Mouse (Mus musculus): ENCODE data around the gene Pfdn2. TPM values are rescaled to one million over a fixed set of nuclear protein-coding genes. Genes with fewer than 3 reads are reported as not detected.

The Pfdn2 gene
- polyA plus RNA-seq, 1 experiment from 2014 or later = 104 TPM

DNA sequence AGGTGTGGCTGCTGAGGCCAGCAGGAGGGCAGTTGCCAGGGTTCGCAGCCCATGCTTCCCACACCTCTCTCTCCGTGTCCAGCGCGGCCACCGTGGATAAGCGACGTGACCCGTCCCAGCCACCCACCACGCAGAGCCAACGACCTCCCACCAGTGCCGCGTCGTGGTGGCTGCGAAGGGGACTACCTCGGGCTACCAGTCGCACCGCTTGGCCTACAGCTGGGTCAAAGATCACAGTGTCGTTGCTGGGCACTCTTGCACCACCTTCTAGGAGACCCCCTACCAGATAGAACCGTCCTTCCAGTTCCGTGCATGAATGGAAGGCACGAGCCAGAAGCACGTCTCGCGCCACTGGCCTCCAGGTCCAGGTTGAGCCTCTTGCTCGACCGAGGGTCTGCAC, 14.8 kb downstream of the Pfdn2 start:
- H3K4me2 ChIP-seq (replicated peaks) = peak overlapping the region; percentile 76
- 0 out of 2 replicates have a peak, but pooled peaks cover 3% of the 10 kb centered on the region for H3K9me3 ChIP-seq
- 9% methylated on average over 26 of the region's 26 CpGs for WGBS
- H3K36me3 ChIP-seq = peaks cover 14% of the 10 kb centered on the region; the same call in 1 of the 2 replicates
- H3K27me3 ChIP-seq (replicated peaks) = no peaks in the 10 kb centered on the region
- peak overlapping the region; percentile 43 for H3K4me3 ChIP-seq (replicated peaks)
- H3K27ac ChIP-seq = no peak overlapping the region
- ATAC-seq = peak; percentile 56
- peaks cover 8% of the 10 kb centered on the region for H3K4me1 ChIP-seq (replicated peaks)
- H3K9ac ChIP-seq = peak overlapping the region; percentile 48

DNA sequence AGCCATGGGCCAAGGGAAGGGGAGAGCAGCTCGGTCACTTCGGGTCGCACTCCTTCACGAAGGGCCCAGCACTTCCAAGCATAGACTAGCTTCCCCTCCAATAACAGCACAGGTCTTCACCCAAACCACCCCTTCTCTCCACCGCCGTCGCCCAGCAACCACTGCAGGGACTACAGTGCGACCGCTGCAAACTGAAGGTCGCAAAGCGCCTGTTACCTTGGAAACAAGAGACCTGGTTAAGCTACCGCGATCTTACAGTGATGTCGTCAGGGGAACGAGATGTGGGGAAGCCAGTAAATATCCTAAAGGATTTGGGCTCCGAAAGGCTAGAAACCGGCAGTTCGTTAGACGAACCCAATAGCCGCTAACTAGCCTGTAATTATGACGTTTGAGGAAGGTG, 15.2 kb downstream of the Pfdn2 start, which contains the start of gene Klhdc9:
Klhdc9 (minus strand) TSS at position 143 of the 400 bp plus-strand sequence.
- Histone ChIP-seq H3K4me3 (replicated peaks) (peak within 1 kb of the TSS; percentile 43), H3K36me3 (peaks cover 14% of the 10 kb centered on the region; the same call in 1 of the 2 replicates), H3K27ac (no peak within 1 kb of the TSS), H3K9me3 (0 out of 2 replicates have a peak, but pooled peaks cover 3% of the 10 kb centered on the region), H3K4me2 (replicated peaks) (peak within 1 kb of the TSS; percentile 76), H3K4me1 (replicated peaks) (peaks cover 8% of the 10 kb centered on the region), H3K27me3 (replicated peaks) (no peaks in the 10 kb centered on the region), H3K9ac (peak within 1 kb of the TSS; percentile 48)
- peak; percentile 96 for ATAC-seq
- WGBS = 1% methylated on average over 21 of the region's 21 CpGs

DNA sequence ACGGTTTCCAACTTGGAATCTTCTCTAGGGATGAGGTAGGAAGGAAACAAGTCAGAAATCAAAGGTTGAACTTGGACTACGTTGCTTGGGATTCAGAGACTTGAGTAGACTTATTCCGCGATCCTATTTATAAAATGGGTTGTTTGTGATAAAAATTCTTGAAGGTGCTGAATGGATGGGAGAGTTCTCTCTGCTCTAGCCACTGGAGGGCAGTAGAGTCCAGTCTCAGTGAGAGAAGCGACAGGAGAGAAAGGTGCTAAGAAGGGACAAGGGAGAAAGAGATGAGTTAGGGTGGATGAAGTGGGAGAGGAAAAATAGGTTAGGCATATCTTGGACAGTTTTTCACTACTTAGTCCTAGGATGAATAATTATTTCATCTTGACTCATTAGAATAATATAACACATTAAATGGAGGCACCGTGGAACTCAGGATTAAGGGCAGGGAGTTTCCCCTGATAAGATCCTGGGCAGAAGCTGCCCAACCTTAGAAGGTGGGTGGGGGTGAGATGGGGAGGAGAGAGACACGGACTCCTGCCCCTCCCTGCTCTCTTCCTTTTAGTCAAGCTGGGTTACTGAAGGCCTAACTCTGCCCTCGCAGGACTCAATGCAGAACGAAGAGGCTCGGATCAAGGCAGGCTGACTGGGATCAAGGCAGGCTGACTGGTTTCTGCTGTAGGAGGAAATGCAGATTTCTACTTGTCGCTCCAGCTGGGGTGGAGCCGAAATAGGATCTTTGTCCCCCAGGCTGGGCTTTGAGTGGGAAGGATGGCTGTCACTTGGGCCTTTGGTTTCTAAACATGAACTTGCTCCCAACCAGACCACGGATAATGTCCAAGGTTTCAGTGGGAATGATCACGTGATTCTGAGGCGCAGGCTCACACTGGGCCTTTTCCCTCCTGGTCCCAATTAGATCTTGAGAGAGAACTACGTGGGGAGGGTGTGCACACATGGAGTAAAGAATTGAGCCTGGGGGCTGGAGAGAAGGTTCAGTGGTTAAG, 15.9 kb downstream of the Pfdn2 start:
- Histone ChIP-seq H3K9me3 (0 out of 2 replicates have a peak, but pooled peaks cover 3% of the 10 kb centered on the region), H3K9ac (peak overlapping the region; percentile 48), H3K4me1 (replicated peaks) (peaks cover 8% of the 10 kb centered on the region), H3K27ac (no peak overlapping the region), H3K36me3 (peaks cover 12% of the 10 kb centered on the region; the same call in 1 of the 2 replicates), H3K27me3 (replicated peaks) (no peaks in the 10 kb centered on the region), H3K4me3 (replicated peaks) (peak overlapping the region; percentile 43), H3K4me2 (replicated peaks) (peak overlapping the region; percentile 76)
- ATAC-seq = peak; percentile 86
- 28% methylated on average over 16 of the region's 16 CpGs for WGBS

DNA sequence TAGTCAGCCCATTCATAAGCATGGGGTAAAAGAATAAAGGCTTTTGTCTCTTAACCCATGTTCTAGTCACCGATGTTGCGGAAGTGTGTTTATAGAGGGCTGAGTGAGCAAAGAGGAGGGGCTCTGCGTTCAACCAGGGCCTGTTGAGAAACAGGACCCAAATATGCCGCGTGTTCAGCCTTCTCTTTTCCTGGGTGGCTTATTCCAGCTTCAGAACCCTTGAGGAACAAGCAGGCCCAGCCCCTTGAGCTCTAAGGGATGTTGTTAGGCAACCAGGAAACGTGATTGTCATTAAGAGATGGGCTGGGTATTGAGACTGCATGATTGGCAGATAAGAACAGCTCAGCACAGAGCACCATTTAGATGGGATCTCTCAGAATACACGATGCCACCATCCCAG, 20.5 kb downstream of the Pfdn2 start:
- H3K4me3 ChIP-seq (replicated peaks) = no peak overlapping the region
- H3K36me3 ChIP-seq = no peaks in the 10 kb centered on the region
- ATAC-seq = no peak
- 58% methylated on average over 7 of the region's 7 CpGs for WGBS
- H3K9ac ChIP-seq = no peak overlapping the region
- H3K4me2 ChIP-seq (replicated peaks) = no peak overlapping the region
- no peaks in the 10 kb centered on the region for H3K9me3 ChIP-seq
- H3K27me3 ChIP-seq (replicated peaks) = no peaks in the 10 kb centered on the region; the same call in 1 of the 2 replicates
- H3K4me1 ChIP-seq (replicated peaks) = peaks cover 9% of the 10 kb centered on the region
- H3K27ac ChIP-seq = no peak overlapping the region

DNA sequence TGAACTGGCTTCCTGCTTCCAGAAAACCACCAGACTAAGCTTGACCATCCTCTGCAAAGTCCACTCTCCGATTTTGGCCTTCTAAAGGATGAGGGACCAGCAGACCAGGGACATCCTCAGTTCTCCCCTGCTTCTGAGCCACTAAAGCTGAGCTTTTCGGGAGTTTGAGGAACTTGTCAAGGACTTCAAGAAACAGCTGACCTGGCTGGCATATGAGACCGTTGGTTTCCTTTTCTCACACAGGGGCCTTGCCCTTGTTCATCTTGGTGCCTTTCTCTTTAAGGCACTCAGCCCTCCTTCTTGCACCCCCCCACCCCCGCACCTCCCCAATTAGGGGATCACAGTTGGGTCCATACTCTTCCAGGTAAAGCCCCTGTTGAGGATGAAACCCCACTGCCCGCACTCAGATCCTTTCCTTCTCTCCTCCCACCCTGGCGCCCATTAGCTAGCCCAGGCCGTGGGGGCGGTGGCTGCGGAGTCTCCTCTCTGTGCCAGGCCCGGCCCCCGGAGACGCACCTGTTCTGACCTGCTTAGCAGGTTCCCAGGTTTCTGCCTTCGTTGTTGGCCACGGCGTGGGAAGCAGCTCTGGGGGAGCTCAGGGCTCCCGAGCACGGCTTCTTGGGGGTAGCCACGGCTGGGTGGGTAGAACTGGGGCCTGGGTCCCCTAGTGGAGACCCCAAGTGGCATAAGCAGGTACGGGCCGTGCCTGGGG, 24.5 kb downstream of the Pfdn2 start, which contains the start of gene Nectin4:
Nectin4 (plus strand) TSS at position 255 of the 712 bp plus-strand sequence.
- peak within 1 kb of the TSS; percentile 22 for H3K4me3 ChIP-seq (replicated peaks)
- H3K27me3 ChIP-seq (replicated peaks) = no peaks in the 10 kb centered on the region; the same call in 1 of the 2 replicates
- peak within 1 kb of the TSS; percentile 52 for H3K4me2 ChIP-seq (replicated peaks)
- no peaks in the 10 kb centered on the region for H3K9me3 ChIP-seq
- 0 out of 2 replicates have a peak, but pooled peaks cover 12% of the 10 kb centered on the region for H3K4me1 ChIP-seq (replicated peaks)
- WGBS = 35% methylated on average over 20 of the region's 20 CpGs
- H3K9ac ChIP-seq = no peak within 1 kb of the TSS; the same call in 1 of the 2 replicates
- peak; percentile 84 for ATAC-seq
- H3K27ac ChIP-seq = no peak within 1 kb of the TSS
- H3K36me3 ChIP-seq = no peaks in the 10 kb centered on the region

DNA sequence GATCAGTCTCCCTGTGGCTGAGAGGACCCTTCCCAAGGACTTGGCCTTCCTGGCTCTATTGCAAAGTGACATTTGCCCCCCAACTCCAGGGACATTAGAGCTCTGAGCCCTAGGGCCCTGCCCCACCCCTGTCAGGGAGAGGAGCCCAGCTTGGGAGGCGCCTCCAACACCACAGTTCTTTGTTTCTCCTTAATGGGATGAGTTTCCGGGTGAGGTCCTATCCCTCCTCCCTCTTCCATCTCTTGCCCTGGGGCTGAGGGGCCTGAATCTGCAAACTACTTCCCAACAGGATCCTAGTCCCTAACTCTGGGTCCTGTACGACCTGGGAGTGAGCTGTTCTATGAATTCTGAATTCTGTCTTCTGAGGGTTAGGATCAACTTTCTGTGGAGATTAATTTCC, 27.4 kb downstream of the Pfdn2 start:
- Histone ChIP-seq H3K9ac (no peak overlapping the region), H3K36me3 (no peaks in the 10 kb centered on the region), H3K4me3 (replicated peaks) (no peak overlapping the region), H3K27ac (no peak overlapping the region), H3K9me3 (no peaks in the 10 kb centered on the region), H3K27me3 (replicated peaks) (no peaks in the 10 kb centered on the region; the same call in 1 of the 2 replicates), H3K4me1 (replicated peaks) (peaks cover 22% of the 10 kb centered on the region), H3K4me2 (replicated peaks) (peak overlapping the region; percentile 17; the same call in 1 of the 2 replicates)
- ATAC-seq = no peak
- WGBS = 60% methylated on average over 3 of the region's 3 CpGs

DNA sequence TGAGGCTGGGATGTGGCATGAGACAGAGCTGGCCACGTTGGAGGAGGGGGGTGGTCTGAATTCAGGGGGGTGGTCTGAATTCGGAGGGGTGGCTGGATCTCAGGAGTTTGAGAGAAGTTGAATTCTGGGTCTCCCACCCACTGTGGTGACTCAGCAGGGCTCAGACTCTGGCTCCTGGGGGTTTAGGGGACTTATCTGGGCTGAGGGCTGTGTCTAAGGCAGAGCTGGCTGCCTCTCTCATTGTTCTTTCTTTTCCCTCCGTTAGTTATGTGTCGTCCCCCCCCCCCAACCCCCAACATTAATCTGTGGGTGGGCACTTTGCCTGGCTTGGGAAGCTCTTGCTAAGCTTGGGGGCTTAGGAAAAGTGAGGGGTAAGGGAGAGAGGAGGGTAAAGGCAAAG, 28.5 kb downstream of the Pfdn2 start:
- Histone ChIP-seq H3K4me1 (replicated peaks) (peaks cover 22% of the 10 kb centered on the region), H3K27me3 (replicated peaks) (no peaks in the 10 kb centered on the region; the same call in 1 of the 2 replicates), H3K27ac (no peak overlapping the region), H3K9ac (no peak overlapping the region), H3K4me2 (replicated peaks) (peak overlapping the region; percentile 9; the same call in 1 of the 2 replicates), H3K4me3 (replicated peaks) (no peak overlapping the region), H3K9me3 (no peaks in the 10 kb centered on the region), H3K36me3 (no peaks in the 10 kb centered on the region)
- WGBS = 10% methylated on average over 4 of the region's 4 CpGs
- no peak for ATAC-seq

DNA sequence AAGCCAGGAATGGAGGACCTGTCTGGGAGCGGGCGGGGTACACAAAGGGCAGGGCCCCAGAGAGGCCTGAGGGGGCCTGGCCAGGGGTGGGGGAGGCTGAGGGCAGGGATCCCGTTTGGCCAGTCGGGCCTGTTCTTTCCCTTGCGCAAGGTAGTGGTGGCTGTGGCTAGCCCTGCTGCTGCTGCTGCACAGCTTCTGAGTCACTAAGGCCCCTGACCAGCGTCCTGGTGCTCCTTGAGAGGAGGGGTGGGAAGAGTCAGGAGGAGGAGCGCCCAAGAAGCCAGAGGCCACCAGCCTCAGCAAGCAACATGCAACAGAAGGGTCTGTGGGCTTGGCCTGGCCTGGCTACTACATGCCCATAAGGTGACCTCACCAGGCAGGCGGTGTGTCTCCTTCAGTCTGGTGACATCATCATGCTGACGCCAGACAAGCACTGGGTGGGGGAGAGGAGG, 30.2 kb downstream of the Pfdn2 start:
- peak; percentile 87 for ATAC-seq
- Histone ChIP-seq H3K9ac (no peak overlapping the region), H3K27me3 (replicated peaks) (0 out of 2 replicates have a peak, but pooled peaks cover 3% of the 10 kb centered on the region), H3K4me1 (replicated peaks) (peaks cover 28% of the 10 kb centered on the region), H3K9me3 (no peaks in the 10 kb centered on the region), H3K27ac (no peak overlapping the region), H3K36me3 (no peaks in the 10 kb centered on the region), H3K4me3 (replicated peaks) (no peak overlapping the region), H3K4me2 (replicated peaks) (peak overlapping the region; percentile 30)
- WGBS = 32% methylated on average over 9 of the region's 9 CpGs

DNA sequence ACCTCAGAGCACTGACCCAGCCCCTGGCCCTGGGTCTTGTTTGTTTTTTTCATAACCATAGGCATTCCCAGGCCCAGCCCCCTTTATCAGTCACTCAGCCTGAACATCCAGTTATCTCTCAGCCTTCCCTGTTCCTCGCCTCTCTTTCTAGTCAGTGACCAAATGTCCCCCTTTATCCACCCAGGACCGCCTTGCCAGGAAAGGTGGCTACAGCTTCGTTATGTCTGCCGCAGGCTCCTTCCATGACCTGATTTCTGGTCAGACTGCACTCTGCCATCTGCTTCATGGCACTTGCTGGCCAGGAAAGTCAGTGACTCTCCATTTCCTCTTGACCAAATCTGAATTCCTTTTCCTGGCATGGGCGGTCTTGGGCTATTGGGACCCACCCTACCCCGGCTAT, 32.8 kb downstream of the Pfdn2 start:
- Histone ChIP-seq H3K36me3 (no peaks in the 10 kb centered on the region), H3K9ac (no peak overlapping the region), H3K27me3 (replicated peaks) (0 out of 2 replicates have a peak, but pooled peaks cover 3% of the 10 kb centered on the region), H3K27ac (no peak overlapping the region), H3K4me1 (replicated peaks) (peaks cover 24% of the 10 kb centered on the region), H3K9me3 (no peaks in the 10 kb centered on the region), H3K4me3 (replicated peaks) (no peak overlapping the region), H3K4me2 (replicated peaks) (no peak overlapping the region)
- 79% methylated on average over 6 of the region's 6 CpGs for WGBS
- ATAC-seq = no peak

DNA sequence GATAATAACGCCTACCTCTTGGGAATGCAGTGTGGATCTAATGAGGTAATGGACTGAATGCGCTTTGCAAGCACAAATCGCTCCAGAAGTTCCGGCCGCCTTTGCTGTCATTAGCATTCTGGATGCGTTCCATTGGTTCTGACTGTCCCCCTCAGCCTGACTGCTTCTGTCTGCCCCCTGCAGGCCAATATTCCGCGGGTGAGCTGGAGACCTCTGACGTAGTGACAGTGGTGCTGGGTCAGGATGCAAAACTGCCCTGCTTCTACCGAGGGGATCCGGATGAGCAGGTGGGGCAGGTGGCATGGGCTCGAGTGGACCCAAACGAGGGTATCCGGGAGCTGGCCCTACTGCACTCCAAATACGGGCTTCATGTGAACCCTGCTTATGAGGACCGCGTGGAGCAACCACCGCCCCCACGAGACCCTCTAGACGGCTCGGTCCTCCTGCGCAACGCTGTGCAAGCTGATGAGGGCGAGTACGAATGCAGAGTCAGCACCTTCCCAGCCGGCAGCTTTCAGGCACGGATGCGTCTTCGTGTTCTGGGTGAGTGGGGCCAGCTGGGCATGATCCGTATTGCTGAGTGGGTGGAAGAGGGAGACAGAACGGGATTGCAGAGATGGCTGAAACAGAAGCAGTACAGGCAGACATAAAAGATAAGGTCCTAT, 34.6 kb downstream of the Pfdn2 start:
- no peak overlapping the region; the same call in 1 of the 2 replicates for H3K9ac ChIP-seq

DNA sequence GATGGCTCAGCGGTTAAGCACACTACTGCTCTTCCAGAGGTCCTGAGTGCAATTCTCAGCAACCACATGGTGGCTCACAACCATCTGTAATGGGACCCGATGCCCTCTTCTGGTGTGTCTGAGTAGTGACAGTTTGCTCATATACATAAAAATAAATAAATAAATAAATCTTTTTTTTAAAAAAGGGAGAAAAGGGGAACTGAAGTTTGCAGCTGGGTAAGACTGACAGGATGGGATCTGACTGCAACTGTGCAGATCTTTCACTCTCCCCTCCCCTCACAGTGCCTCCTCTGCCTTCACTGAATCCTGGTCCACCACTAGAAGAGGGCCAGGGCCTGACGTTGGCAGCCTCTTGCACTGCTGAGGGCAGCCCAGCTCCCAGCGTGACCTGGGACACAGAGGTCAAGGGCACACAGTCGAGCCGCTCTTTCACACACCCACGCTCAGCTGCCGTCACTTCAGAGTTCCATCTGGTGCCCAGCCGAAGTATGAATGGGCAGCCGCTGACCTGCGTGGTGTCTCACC, 36.7 kb downstream of the Pfdn2 start:
- no peak overlapping the region for H3K4me2 ChIP-seq (replicated peaks)
- H3K9me3 ChIP-seq = no peaks in the 10 kb centered on the region
- WGBS = 86% methylated on average over 11 of the region's 11 CpGs
- H3K36me3 ChIP-seq = no peaks in the 10 kb centered on the region
- no peak overlapping the region for H3K9ac ChIP-seq
- no peak overlapping the region for H3K27ac ChIP-seq
- H3K27me3 ChIP-seq (replicated peaks) = 0 out of 2 replicates have a peak, but pooled peaks cover 3% of the 10 kb centered on the region
- no peak overlapping the region for H3K4me3 ChIP-seq (replicated peaks)
- H3K4me1 ChIP-seq (replicated peaks) = peaks cover 12% of the 10 kb centered on the region; the same call in 1 of the 2 replicates
- no peak for ATAC-seq

More for the DNA sequence above, 34.6 kb downstream of the Pfdn2 start:
- ATAC-seq = peak; percentile 39
- Histone ChIP-seq H3K9me3 (no peaks in the 10 kb centered on the region), H3K27me3 (replicated peaks) (0 out of 2 replicates have a peak, but pooled peaks cover 3% of the 10 kb centered on the region), H3K4me1 (replicated peaks) (peaks cover 22% of the 10 kb centered on the region), H3K36me3 (no peaks in the 10 kb centered on the region), H3K27ac (no peak overlapping the region), H3K4me2 (replicated peaks) (peak overlapping the region; percentile 61), H3K4me3 (replicated peaks) (peak overlapping the region; percentile 23)
- 7% methylated on average over 31 of the region's 31 CpGs for WGBS
